Mouse (Mus musculus) neural tube, embryonic 14.5 days (tissue): ENCODE measurements at regions not wholly inside any gene's neighbourhood (a gene's known extent, or its start where the extent isn't known, plus 50 kb on each side); places are given as distances from the start of the nearest gene placed in this dataset.
A peak's percentile ranks its signal among the peaks of the same experiment; 100 is the strongest.

Source experiments
- ATAC-seq: fragments of 200-750 bp; cut with Nextera tagmentation; 2 replicates; pipeline ENCODE4 v1.8.0; 2017; ENCODE audit warnings: low read depth, mild to moderate bottlenecking, moderate TSS enrichment, moderate library complexity
- H3K27ac ChIP-seq: fragments of 300-500 bp; sonication (generic); 2 replicates; pipeline ENCODE4 v1.5.1; 2014; ENCODE audit warnings: low read depth, mild to moderate bottlenecking, control low read depth, low read length, moderate library complexity, mixed read lengths
- H3K27me3 ChIP-seq: fragments of 300-500 bp; sonication (generic); 2 replicates; pipeline ENCODE4 v1.6.1; 2014; ENCODE audit warnings: low read length; ENCODE audit not compliant: control insufficient read depth, insufficient read depth
- H3K36me3 ChIP-seq: fragments of 300-500 bp; sonication (generic); 2 replicates; pipeline ENCODE4 v1.6.1; 2014; ENCODE audit warnings: low read length, mixed read lengths; ENCODE audit not compliant: control insufficient read depth, insufficient read depth
- H3K4me1 ChIP-seq: fragments of 300-500 bp; sonication (generic); 2 replicates; pipeline ENCODE4 v1.6.1; 2014; ENCODE audit warnings: low read length; ENCODE audit not compliant: control insufficient read depth, insufficient read depth
- H3K4me2 ChIP-seq: fragments of 300-500 bp; sonication (generic); 2 replicates; pipeline ENCODE4 v1.6.1; 2014; ENCODE audit warnings: mild to moderate bottlenecking, low read depth, low read length, control low read depth
- H3K4me3 ChIP-seq: fragments of 300-500 bp; sonication (generic); 2 replicates; pipeline ENCODE4 v1.5.1; 2014; ENCODE audit warnings: low read depth, low read length, control low read depth, mixed read lengths
- H3K9ac ChIP-seq: fragments of 300-500 bp; sonication (generic); replicated peaks from 2 replicates; pipeline ENCODE4 v1.6.1; 2014; ENCODE audit warnings: low read depth, mild to moderate bottlenecking, control low read depth, low read length, mixed read lengths
- H3K9me3 ChIP-seq: fragments of 300-500 bp; sonication (generic); 2 replicates; pipeline ENCODE4 v1.6.1; 2016; ENCODE audit warnings: low read length; ENCODE audit not compliant: control insufficient read depth
- WGBS: fragments of 180-500 bp; shearing (Covaris S2); extraction: QIAGEN DNeasy Blood & Tissue Kit; methylation state at CpG from one replicate; pipeline ENCODE4 v1.1.7; 2014; 5-methylcytosine and 5-hydroxymethylcytosine counted together

- H3K27ac ChIP-seq: no peak overlapping the region
- no peak for ATAC-seq
- H3K4me3 ChIP-seq: no peak overlapping the region
- no peaks in the 10 kb centered on the region for H3K36me3 ChIP-seq
- no peaks in the 10 kb centered on the region for H3K9me3 ChIP-seq
- no peak overlapping the region for H3K9ac ChIP-seq
- H3K27me3 ChIP-seq: no peaks in the 10 kb centered on the region
- no peaks in the 10 kb centered on the region for H3K4me1 ChIP-seq
- WGBS: 91% methylated on average over 2 of the region's 2 CpGs
- no peak overlapping the region for H3K4me2 ChIP-seq
Measured at GRCm38 (mm10) chr2:148330368-148330767, 64.8 kb upstream of the Sstr4 start.

GRCm38 (mm10) chr2:148334555-148334954, 60.6 kb upstream of the Sstr4 start:
- H3K27me3 ChIP-seq: no peaks in the 10 kb centered on the region
- whole genome bisulfite sequencing: 100% methylated on average over 1 of the region's 1 CpGs
- H3K9me3 ChIP-seq: no peaks in the 10 kb centered on the region
- no peak overlapping the region for H3K27ac ChIP-seq
- no peaks in the 10 kb centered on the region for H3K36me3 ChIP-seq
- no peak overlapping the region for H3K4me2 ChIP-seq
- no peak overlapping the region for H3K9ac ChIP-seq
- H3K4me3 ChIP-seq: no peak overlapping the region
- no peak for ATAC-seq
- H3K4me1 ChIP-seq: no peaks in the 10 kb centered on the region

- no peaks in the 10 kb centered on the region for H3K4me1 ChIP-seq
- H3K27me3 ChIP-seq: no peaks in the 10 kb centered on the region
- no peaks in the 10 kb centered on the region for H3K9me3 ChIP-seq
- no peak overlapping the region for H3K27ac ChIP-seq
- no peak overlapping the region for H3K9ac ChIP-seq
- H3K36me3 ChIP-seq: no peaks in the 10 kb centered on the region
- WGBS: 82% methylated on average over 2 of the region's 2 CpGs
- no peak overlapping the region for H3K4me2 ChIP-seq
- ATAC-seq: no peak
- H3K4me3 ChIP-seq: no peak overlapping the region
Measured at GRCm38 (mm10) chr2:148336626-148337025, 58.5 kb upstream of the Sstr4 start.

GRCm38 (mm10) chr2:148338308-148338768, 56.8 kb upstream of the Sstr4 start:
- ATAC-seq: peak; percentile 76; the same call in 1 of the 2 replicates
- Histone ChIP-seq H3K27me3 (no peaks in the 10 kb centered on the region), H3K4me3 (no peak overlapping the region), H3K4me2 (no peak overlapping the region), H3K4me1 (no peaks in the 10 kb centered on the region), H3K9ac (no peak overlapping the region), H3K9me3 (no peaks in the 10 kb centered on the region), H3K27ac (no peak overlapping the region), H3K36me3 (no peaks in the 10 kb centered on the region)
- 25% methylated on average over 6 of the region's 6 CpGs for WGBS

GRCm38 (mm10) chr2:148338894-148339293, 56.2 kb upstream of the Sstr4 start:
- Histone ChIP-seq H3K9ac (no peak overlapping the region), H3K4me3 (no peak overlapping the region), H3K27ac (no peak overlapping the region), H3K36me3 (no peaks in the 10 kb centered on the region), H3K4me2 (no peak overlapping the region), H3K27me3 (no peaks in the 10 kb centered on the region), H3K4me1 (no peaks in the 10 kb centered on the region), H3K9me3 (no peaks in the 10 kb centered on the region)
- peak; percentile 72; the same call in 1 of the 2 replicates for ATAC-seq

DNA sequence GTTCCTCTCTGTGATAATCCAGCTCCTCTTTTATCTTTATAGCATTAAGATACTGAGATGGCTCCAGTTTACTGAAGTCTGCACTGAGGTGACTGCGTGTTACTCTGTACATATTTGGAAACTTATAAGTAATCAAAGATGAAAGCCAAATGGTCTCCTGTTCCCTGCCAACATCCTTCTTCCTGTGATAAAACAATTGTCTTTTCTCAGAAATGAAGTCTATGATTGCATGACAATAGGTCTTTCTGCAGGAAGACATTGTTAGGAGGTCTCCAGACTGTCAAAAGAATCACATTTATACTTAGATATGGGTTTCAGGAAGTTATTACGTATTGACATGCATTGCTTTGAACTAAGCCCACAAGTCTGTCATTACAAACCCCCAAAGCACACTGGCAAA, 51.0 kb upstream of the Sstr4 start:
- ATAC-seq: no peak
- Histone ChIP-seq H3K36me3 (no peaks in the 10 kb centered on the region), H3K4me2 (no peak overlapping the region), H3K4me1 (no peaks in the 10 kb centered on the region), H3K27me3 (no peaks in the 10 kb centered on the region), H3K27ac (no peak overlapping the region), H3K9me3 (no peaks in the 10 kb centered on the region), H3K9ac (no peak overlapping the region), H3K4me3 (no peak overlapping the region)
- 84% methylated on average over 2 of the region's 2 CpGs for WGBS
